Mouse (Mus musculus) forebrain, embryonic 10.5 days (tissue): ENCODE results near the gene Pdcd1. TPM values are rescaled to one million over a fixed set of nuclear protein-coding genes. Genes with fewer than 3 reads are reported as not detected.
A peak's percentile ranks its signal among the peaks of the same experiment; 100 is the strongest.
"Not testable (repeated sequence)": the region's sequence is repeated elsewhere in the genome, so short reads cannot be mapped to it uniquely, and the experiment has no call there.

Experiments
- DNase-seq: peaks from one replicate; pipeline ENCODE4 v3.0.0-alpha.2; 2017; ENCODE audit warnings: low spot score; ENCODE audit errors: extremely low spot score
- H3K27ac ChIP-seq: fragments of 300-500 bp; sonication (generic); 2 replicates; pipeline ENCODE4 v1.5.1; 2016; ENCODE audit warnings: mild to moderate bottlenecking
- H3K27me3 ChIP-seq: fragments of 300-500 bp; sonication (generic); 2 replicates; pipeline ENCODE4 v1.6.1; 2016; ENCODE audit warnings: mild to moderate bottlenecking; ENCODE audit not compliant: poor library complexity, severe bottlenecking
- H3K36me3 ChIP-seq: fragments of 300-500 bp; sonication (generic); replicated peaks from 2 replicates; pipeline ENCODE4 v1.6.1; 2016; ENCODE audit warnings: mild to moderate bottlenecking, moderate library complexity
- H3K4me1 ChIP-seq: fragments of 300-500 bp; sonication (generic); 2 replicates; pipeline ENCODE4 v1.6.1; 2016
- H3K4me3 ChIP-seq: fragments of 300-500 bp; sonication (generic); 2 replicates; pipeline ENCODE4 v1.5.1; 2016; ENCODE audit warnings: mild to moderate bottlenecking, moderate library complexity
- H3K9me3 ChIP-seq: fragments of 300-500 bp; sonication (generic); 2 replicates; pipeline ENCODE4 v1.6.1; 2016; ENCODE audit warnings: mild to moderate bottlenecking, moderate library complexity
- WGBS: fragments of 180-500 bp; shearing (Covaris S2); methylation state at CpG from one replicate; pipeline ENCODE4 v1.1.7; 2016; 5-methylcytosine and 5-hydroxymethylcytosine counted together
- polyA plus RNA-seq: library from polyadenylated mRNA; unstranded; fragments of >200 nt; fragmentation: Nextera tagmentation; extraction: Ambion mirVana; gene quantifications from 2 replicates; pipeline ENCODE4 v1.2.1, GENCODE M21; 2016

Pdcd1 gene
- polyA plus RNA-seq = 0.11 TPM in 1 of 2 replicates, not detected in the other

DNA sequence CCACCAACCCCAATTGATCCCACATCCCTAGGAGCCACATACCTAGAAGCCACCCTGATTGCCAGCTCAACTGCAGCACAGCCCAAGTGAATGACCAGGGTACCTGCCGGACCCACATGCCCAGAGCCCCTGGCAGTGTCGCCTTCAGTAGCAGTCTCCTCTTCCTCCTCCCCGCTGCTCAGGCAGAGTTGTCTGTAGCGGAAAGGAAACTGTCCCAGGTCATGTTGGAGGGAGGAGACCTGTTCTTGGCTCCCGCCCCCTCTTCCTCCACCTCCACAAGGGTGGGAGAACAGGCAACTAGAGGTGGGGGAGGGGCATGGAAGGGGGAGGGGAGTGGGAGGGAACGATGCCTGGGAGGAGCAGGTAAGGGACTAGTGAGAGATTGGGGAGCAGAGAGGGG, at the start of gene Pdcd1:
Gene Pdcd1, minus strand, starts transcription at position 181 of the 400 bp plus-strand sequence.
- H3K36me3 ChIP-seq = no peaks in the 10 kb centered on the region
- no peak for DNase-seq
- H3K4me1 ChIP-seq = no peaks in the 10 kb centered on the region
- 66% methylated on average over 6 of the region's 6 CpGs for WGBS
- H3K9me3 ChIP-seq = no peaks in the 10 kb centered on the region
- H3K27ac ChIP-seq = no peak within 1 kb of the TSS
- H3K4me3 ChIP-seq = no peak within 1 kb of the TSS
- H3K27me3 ChIP-seq = no peaks in the 10 kb centered on the region

DNA sequence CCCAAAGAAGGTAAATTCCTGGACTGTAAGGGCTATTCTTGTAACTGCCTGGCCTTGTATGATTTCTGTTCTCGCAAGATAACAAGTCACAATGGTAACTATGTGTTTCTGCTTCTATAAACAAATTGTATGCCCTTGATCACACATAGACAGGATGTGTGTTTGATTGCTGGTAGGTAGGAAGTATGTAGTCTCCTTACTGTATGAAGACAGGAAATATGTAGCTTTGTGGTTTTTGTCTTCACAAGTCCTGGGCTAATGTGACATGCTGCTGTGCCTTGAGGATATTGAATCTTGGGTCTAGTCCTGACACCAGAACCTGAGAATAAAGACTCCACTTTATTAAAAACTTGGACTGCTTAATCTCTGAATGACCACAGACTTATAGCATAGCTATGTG, 39.4 kb upstream of the Pdcd1 start:
- Histone ChIP-seq H3K9me3 (no peaks in the 10 kb centered on the region), H3K4me1 (no peaks in the 10 kb centered on the region), H3K36me3 (no peaks in the 10 kb centered on the region), H3K27me3 (no peaks in the 10 kb centered on the region), H3K27ac (no peak overlapping the region), H3K4me3 (no peak overlapping the region)
- DNase-seq = no peak
- WGBS = 93% methylated on average over 1 of the region's 1 CpGs

DNA sequence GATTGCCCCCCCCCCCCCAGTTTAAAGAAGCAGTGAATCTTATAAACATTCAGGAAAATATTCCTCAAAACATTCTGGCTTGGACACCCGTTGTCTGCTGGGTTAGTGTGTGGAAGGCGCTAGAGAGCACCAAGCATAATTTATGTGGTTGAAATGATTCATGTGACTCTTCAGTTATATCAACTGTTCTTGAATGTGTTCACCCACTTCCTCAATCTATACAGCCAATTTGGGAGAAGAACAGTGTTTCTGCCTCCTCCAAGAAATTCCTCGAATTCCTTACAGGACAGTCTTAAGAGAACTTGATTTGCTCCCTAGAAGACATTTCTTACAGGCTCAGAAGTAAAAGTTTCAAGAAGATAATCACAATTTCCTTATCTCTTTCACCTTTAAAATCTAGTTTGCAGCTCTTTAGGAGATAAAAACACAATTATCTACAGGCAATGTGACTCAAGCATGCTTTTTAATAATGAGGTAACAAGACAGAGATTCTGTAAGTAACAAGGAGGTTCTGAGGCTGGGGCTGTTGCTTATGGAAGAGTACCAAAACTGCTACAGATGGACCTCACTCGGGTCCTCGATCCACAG, 34.1 kb upstream of the Pdcd1 start:
- H3K4me1 ChIP-seq = no peaks in the 10 kb centered on the region
- H3K27me3 ChIP-seq = no peaks in the 10 kb centered on the region
- DNase-seq = no peak
- H3K27ac ChIP-seq = no peak overlapping the region
- no peak overlapping the region for H3K4me3 ChIP-seq
- H3K36me3 ChIP-seq = no peaks in the 10 kb centered on the region
- no peaks in the 10 kb centered on the region for H3K9me3 ChIP-seq
- 90% methylated on average over 5 of the region's 5 CpGs for WGBS

DNA sequence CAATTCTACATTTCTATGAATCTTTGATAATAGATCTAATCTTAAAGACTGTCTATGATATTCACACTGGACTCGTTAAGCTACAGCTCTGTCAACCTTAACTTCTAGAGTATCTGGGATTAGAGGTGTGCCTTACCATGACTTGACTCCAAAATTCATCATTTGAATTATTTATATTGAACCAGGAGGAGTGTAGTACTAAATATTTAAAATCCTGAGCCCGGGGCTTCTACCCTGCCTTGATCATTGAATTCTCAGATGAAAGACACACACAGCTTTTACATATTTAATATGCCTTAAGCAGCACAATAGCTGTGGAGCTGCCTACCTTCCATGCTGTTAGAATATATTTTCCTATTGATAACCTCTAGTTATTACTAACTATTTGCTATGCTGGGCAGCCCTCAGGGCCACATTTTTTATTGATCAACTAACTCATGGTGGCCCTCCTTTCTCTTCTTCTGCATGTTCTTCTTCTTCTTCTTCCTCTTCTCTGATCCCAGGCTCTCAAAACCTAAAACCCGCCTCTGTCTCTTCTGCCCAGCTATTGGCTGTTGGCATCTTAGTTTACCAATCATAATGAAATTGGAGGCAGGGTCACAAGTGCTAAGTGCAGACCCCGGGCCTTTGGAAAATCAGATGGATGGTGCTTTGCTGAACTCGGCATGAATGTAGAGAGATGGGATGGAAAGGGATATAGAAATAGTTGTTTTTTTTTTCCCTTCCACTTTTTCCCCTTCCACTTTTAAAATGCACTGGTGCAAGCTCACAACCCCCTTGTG, 33.2 kb upstream of the Pdcd1 start:
- Histone ChIP-seq H3K4me3 (no peak overlapping the region), H3K27me3 (peaks cover 7% of the 10 kb centered on the region), H3K4me1 (no peaks in the 10 kb centered on the region), H3K9me3 (no peaks in the 10 kb centered on the region), H3K27ac (no peak overlapping the region), H3K36me3 (no peaks in the 10 kb centered on the region)
- DNase-seq = no peak
- 91% methylated on average over 5 of the region's 5 CpGs for WGBS

DNA sequence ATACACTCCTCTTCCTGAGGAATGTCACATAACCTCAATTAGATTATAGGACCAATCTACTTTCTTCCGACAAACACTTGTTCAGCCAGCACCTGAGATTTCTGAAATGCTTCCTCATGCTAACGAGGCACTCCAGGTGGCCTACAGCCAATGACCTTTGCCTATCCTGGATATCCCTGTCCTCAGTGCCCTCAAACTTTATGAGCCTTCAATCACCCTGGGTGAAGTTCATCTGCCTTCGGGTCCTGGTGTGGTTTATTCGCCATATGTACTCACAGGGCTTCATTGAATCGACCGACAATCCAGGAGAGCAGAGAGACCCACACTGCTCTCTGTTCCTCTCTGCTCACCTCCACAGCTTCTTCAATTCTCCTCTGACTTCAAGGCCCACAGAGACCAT, 29.4 kb upstream of the Pdcd1 start:
- Histone ChIP-seq H3K27ac (no peak overlapping the region), H3K4me3 (no peak overlapping the region), H3K27me3 (peaks cover 15% of the 10 kb centered on the region), H3K36me3 (no peaks in the 10 kb centered on the region), H3K4me1 (no peaks in the 10 kb centered on the region), H3K9me3 (no peaks in the 10 kb centered on the region)
- no peak for DNase-seq
- WGBS = 91% methylated on average over 6 of the region's 6 CpGs

DNA sequence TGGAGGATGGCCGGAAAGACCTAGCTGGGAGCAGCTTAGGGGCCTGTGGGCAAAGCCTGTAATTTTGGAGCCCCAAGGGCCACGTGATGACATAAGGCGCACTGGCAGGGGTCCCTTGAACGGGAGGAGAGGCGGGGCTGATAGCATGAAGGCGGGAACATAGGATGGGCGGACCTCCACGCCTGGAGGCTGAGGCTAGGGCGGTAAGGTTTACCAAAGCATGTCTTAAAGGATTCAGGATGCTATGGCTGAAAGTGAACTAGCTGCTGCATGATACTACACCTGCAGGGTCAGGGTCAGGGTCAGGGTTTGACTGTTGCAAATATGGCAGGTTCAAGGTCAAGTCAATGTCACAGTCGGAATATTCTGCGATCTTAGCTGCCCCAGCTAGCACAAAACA, 28.8 kb upstream of the Pdcd1 start:
- Histone ChIP-seq H3K27me3 (peaks cover 15% of the 10 kb centered on the region), H3K36me3 (no peaks in the 10 kb centered on the region), H3K27ac (no peak overlapping the region), H3K9me3 (no peaks in the 10 kb centered on the region), H3K4me1 (no peaks in the 10 kb centered on the region), H3K4me3 (peak overlapping the region; percentile 12; the same call in 1 of the 2 replicates)
- WGBS = 59% methylated on average over 11 of the region's 11 CpGs
- DNase-seq = no peak

DNA sequence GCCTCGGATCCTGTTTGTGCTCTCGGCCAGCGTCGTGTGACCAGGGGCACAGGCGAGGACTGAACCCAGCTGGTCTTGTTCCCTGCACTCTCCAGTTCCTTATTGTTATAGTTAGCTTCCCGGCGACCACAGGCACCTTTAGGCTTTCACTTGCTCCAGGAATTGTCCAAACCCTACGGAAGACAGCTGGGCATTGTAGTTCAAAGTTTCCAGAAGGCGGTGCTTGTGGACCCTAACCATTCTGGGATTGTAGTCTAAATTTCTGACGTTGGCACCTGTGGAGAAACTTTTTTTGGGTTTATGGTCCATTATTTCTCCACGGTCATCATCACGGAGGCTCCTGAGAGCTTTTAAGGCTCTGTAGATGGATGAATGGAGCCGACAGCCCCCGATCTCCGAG, 28.4 kb upstream of the Pdcd1 start:
- whole genome bisulfite sequencing = 54% methylated on average over 15 of the region's 15 CpGs
- peaks cover 15% of the 10 kb centered on the region for H3K27me3 ChIP-seq
- no peak for DNase-seq
- H3K9me3 ChIP-seq = no peaks in the 10 kb centered on the region
- H3K4me3 ChIP-seq = peak overlapping the region; percentile 12; the same call in 1 of the 2 replicates
- H3K27ac ChIP-seq = no peak overlapping the region
- H3K4me1 ChIP-seq = no peaks in the 10 kb centered on the region
- no peaks in the 10 kb centered on the region for H3K36me3 ChIP-seq

DNA sequence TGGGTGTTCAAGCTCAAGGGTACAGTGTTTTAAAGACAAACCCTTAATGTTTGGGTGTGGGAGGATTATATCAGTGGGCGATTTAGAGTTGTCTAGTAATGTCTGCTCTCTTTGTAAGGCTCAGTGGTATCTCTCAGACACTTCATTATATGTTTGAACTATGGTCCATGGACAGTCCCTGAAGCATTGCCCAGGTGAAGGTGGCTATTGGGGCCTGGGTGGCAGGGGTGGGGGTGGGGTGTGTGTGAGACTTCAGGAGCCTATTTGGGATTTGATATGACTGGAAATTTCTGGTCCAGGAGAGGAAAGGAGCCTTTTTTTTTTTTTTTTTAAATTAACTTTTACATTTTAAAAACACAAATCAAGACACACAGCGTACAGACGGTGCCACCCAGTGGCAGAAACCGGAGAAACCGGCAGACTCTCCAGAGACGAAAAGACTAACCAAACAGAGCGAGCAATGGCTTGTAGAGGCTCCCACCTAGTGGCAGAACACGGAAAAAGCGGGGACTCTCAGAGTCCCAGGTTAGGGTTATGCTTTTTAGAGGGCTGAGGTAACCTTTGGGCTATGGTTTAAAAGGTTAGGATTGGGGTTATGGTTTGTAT, 26.6 kb upstream of the Pdcd1 start:
- H3K36me3 ChIP-seq = no peaks in the 10 kb centered on the region
- peak; percentile 80 for DNase-seq
- no peak overlapping the region for H3K27ac ChIP-seq
- WGBS = 3% methylated on average over 9 of the region's 9 CpGs
- peaks cover 15% of the 10 kb centered on the region for H3K27me3 ChIP-seq
- H3K9me3 ChIP-seq = no peaks in the 10 kb centered on the region
- H3K4me1 ChIP-seq = no peaks in the 10 kb centered on the region
- no peak overlapping the region for H3K4me3 ChIP-seq

DNA sequence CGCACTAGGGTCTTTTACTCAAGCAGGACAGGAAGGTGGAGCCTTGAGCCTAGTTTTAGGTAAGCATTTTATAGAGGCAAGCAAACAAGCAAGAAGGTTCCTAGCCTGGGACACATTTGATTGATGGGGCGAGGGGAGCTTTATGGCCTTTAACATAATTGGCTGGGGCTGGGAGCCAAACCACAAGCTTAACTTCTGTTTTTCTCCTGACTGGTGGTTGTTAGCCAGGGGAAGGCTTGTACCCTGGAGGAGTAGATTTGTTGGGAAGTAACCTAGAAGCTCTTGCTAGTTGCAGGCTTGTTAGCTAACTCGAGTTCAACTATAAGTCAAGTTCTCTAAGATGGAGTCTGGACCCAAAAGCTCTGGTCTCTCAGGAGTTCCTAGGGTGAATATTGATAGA, 26.0 kb upstream of the Pdcd1 start:
- Histone ChIP-seq H3K36me3 (no peaks in the 10 kb centered on the region), H3K27me3 (peaks cover 15% of the 10 kb centered on the region), H3K4me3 (no peak overlapping the region), H3K9me3 (no peaks in the 10 kb centered on the region), H3K27ac (no peak overlapping the region), H3K4me1 (no peaks in the 10 kb centered on the region)
- WGBS = 89% methylated on average over 3 of the region's 3 CpGs
- no peak for DNase-seq

DNA sequence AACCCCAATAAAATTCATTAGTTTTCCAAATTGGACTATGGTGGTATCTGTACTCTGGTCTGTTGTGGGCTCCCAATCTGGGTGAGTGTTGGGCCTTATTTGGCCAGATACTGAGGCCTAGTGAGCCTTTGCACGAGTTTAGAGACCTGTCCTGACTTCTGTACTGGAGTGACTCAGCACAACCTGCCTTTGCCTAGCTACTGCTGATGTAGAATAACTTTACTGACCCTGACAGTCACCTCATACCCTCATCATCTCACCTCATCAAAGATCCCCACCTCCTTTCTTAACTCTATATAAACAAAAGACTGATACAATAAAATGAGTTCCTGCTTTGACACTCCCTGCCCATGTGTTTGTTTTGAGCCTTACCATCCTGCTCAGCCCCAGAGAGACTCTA, 24.3 kb upstream of the Pdcd1 start:
- no peaks in the 10 kb centered on the region for H3K36me3 ChIP-seq
- no peaks in the 10 kb centered on the region for H3K9me3 ChIP-seq
- H3K27ac ChIP-seq = no peak overlapping the region
- DNase-seq = no peak
- H3K4me3 ChIP-seq = no peak overlapping the region
- WGBS = 52% methylated on average over 1 of the region's 1 CpGs
- H3K4me1 ChIP-seq = no peaks in the 10 kb centered on the region
- peaks cover 15% of the 10 kb centered on the region for H3K27me3 ChIP-seq

DNA sequence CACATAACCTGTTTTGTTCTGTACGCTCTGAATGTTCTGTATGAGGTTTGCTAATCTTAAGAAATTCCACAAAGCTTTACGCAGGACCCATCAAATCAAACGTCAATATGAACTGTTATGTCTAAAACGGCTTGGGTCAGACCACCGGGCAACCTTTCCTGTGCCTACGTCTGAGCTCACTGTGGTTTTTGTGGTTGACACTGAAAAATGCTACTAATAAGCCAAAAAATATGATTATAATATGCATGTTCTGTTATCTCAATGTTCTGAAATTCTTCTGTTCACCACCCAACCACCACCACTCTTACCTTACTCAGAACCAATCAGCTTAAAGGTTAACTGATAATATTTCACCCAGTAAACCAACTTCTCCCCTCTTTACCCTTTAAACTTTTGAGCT, 22.4 kb upstream of the Pdcd1 start:
- no peak overlapping the region for H3K4me3 ChIP-seq
- 95% methylated on average over 6 of the region's 6 CpGs for WGBS
- H3K4me1 ChIP-seq = no peaks in the 10 kb centered on the region
- H3K27me3 ChIP-seq = peaks cover under 1% of the 10 kb centered on the region; the same call in 1 of the 2 replicates
- DNase-seq = no peak
- no peaks in the 10 kb centered on the region for H3K9me3 ChIP-seq
- no peak overlapping the region for H3K27ac ChIP-seq
- no peaks in the 10 kb centered on the region for H3K36me3 ChIP-seq

DNA sequence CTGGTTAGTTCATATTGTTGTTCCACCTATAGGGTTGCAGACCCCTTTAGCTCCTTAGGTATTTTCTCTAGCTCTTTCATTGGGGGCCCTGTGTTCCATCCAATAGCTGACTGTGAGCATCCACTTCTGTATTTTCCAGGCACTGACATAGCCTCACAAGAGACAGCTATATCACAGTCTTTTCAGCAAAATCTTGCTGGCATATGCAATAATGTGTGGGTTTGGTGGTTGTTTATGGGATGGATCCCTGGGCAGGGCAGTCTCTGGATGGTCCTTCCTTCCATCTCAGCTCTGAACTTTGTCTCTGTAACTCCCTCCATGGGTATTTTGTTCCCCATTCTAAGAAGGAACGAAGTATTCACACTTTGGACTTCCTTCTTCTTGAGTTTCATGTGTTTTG, 5.9 kb upstream of the Pdcd1 start:
- not testable (repeated sequence) for H3K27ac ChIP-seq, H3K9me3 ChIP-seq, H3K27me3 ChIP-seq, H3K4me1 ChIP-seq, H3K36me3 ChIP-seq, DNase-seq, H3K4me3 ChIP-seq
- WGBS = 84% methylated on average over 1 of the region's 1 CpGs

DNA sequence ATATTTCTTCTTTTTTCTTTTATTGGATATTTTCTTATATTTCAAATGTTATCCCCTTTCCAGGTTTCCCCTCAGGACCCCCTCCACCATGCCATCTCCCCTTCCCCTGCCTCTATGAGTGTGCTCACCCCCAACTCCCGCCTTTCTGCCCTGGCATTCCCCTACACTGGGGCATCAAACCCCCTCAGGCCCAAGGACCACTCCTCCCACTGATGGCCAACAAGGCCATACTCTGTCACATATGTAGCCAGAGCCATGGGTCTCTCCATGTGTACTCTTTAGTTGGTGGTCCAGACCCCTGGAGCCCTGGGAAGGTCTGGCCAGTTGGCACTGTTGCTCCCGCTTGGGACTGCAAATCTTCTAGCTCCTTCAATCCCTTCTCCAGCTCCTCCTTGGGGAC, 5.0 kb upstream of the Pdcd1 start:
- peak; percentile 13 for DNase-seq
- WGBS = 97% methylated on average over 2 of the region's 2 CpGs
- Histone ChIP-seq H3K4me3 (no peak overlapping the region), H3K4me1 (no peaks in the 10 kb centered on the region), H3K9me3 (no peaks in the 10 kb centered on the region), H3K36me3 (no peaks in the 10 kb centered on the region), H3K27ac (no peak overlapping the region), H3K27me3 (no peaks in the 10 kb centered on the region)
